Mouse (Mus musculus) lung, postnatal 0 days (tissue): Measurements from ENCODE around the gene Col23a1. TPM values are rescaled to one million over a fixed set of nuclear protein-coding genes. Genes with fewer than 3 reads are reported as not detected.

Experiments
- ATAC-seq: fragments of 200-750 bp; cut with Nextera tagmentation; 2 replicates; pipeline ENCODE4 v1.8.0; 2017; ENCODE audit warnings: moderate library complexity
- DNase-seq: peaks from one replicate; pipeline ENCODE4 v3.0.0-alpha.2; 2016; ENCODE audit warnings: low spot score
- H3K27ac ChIP-seq: fragments of 300-500 bp; sonication (generic); 2 replicates; pipeline ENCODE4 v1.5.1; 2014; ENCODE audit warnings: antibody characterized with exemption, mild to moderate bottlenecking, low read length, mixed read lengths
- H3K27me3 ChIP-seq: fragments of 300-500 bp; sonication (generic); replicated peaks from 2 replicates; pipeline ENCODE4 v1.6.1; 2014; ENCODE audit warnings: low read length, mixed read lengths; ENCODE audit not compliant: insufficient read depth
- H3K36me3 ChIP-seq: fragments of 300-500 bp; sonication (generic); 2 replicates; pipeline ENCODE4 v1.6.1; 2014; ENCODE audit warnings: low read length, mixed read lengths; ENCODE audit not compliant: insufficient read depth
- H3K4me1 ChIP-seq: fragments of 300-500 bp; sonication (generic); 2 replicates; pipeline ENCODE4 v1.6.1; 2014; ENCODE audit warnings: antibody characterized with exemption, low read depth, low read length, mixed read lengths; ENCODE audit not compliant: insufficient read depth
- H3K4me2 ChIP-seq: fragments of 300-500 bp; sonication (generic); replicated peaks from 2 replicates; pipeline ENCODE4 v1.6.1; 2014; ENCODE audit warnings: low read depth, mild to moderate bottlenecking, low read length, moderate library complexity, mixed read lengths
- H3K4me3 ChIP-seq: fragments of 300-500 bp; sonication (generic); 2 replicates; pipeline ENCODE4 v1.5.1; 2014; ENCODE audit warnings: low read depth, low read length
- H3K9ac ChIP-seq: fragments of 300-500 bp; sonication (generic); replicated peaks from 2 replicates; pipeline ENCODE4 v1.6.1; 2014; ENCODE audit warnings: low read depth, mild to moderate bottlenecking
- H3K9me3 ChIP-seq: fragments of 300-500 bp; sonication (generic); 2 replicates; pipeline ENCODE4 v1.6.1; 2016; ENCODE audit warnings: low read length, mixed read lengths
- CTCF ChIP-seq: IDR thresholded peaks from 2 replicates; pipeline ENCODE4 v1.5.1; 2016; ENCODE audit warnings: antibody characterized with exemption, mild to moderate bottlenecking
- EP300 ChIP-seq: IDR thresholded peaks from 2 replicates; pipeline ENCODE4 v1.6.1; 2016; ENCODE audit warnings: antibody characterized with exemption, mild to moderate bottlenecking, control low read depth
- WGBS: fragments of 180-500 bp; shearing (Covaris S2); extraction: QIAGEN DNeasy Blood & Tissue Kit; methylation state at CpG from one replicate; pipeline ENCODE4 v1.1.7; 2014; 5-methylcytosine and 5-hydroxymethylcytosine counted together
- polyA plus RNA-seq: library from polyadenylated mRNA; unstranded; fragments of >200 nt; fragmentation: Nextera tagmentation; extraction: Ambion mirVana; gene quantifications from 2 replicates; pipeline ENCODE4 v1.2.1, GENCODE M21; 2015

Col23a1 gene
- polyA plus RNA-seq, 1 experiment from 2014 or later, result 17.2 TPM

DNA sequence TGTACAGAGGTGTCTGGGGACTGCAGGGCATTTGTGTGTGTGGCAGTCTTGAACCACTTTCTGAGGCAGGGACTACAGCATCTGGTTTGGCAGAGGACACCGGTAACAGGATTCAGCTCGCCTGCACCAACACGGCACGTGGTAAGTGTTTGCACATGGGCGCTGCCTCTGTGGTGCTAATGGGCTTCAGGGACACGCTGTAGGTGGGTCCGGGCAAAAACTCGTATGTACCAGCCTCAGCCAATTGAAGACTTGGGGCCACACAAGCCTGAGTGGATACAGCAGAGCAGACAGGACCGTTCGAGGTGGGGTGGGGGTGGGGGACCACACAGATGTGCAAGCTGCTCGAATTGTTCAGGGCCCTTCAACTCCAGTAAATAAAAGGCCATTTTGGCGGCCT is 121.1 kb downstream of the Col23a1 start:
- H3K4me2 ChIP-seq, result no peak overlapping the region
- no peak for DNase-seq
- H3K9me3 ChIP-seq, result no peaks in the 10 kb centered on the region
- no peak overlapping the region for H3K27ac ChIP-seq
- WGBS, result 51% methylated on average over 12 of the region's 12 CpGs
- no peak for ATAC-seq
- H3K4me1 ChIP-seq, result no peaks in the 10 kb centered on the region
- no peaks in the 10 kb centered on the region for H3K36me3 ChIP-seq
- H3K27me3 ChIP-seq, result no peaks in the 10 kb centered on the region
- no peak overlapping the region for H3K9ac ChIP-seq
- TF ChIP-seq EP300 (no peak), CTCF (no peak)
- H3K4me3 ChIP-seq, result no peak overlapping the region

DNA sequence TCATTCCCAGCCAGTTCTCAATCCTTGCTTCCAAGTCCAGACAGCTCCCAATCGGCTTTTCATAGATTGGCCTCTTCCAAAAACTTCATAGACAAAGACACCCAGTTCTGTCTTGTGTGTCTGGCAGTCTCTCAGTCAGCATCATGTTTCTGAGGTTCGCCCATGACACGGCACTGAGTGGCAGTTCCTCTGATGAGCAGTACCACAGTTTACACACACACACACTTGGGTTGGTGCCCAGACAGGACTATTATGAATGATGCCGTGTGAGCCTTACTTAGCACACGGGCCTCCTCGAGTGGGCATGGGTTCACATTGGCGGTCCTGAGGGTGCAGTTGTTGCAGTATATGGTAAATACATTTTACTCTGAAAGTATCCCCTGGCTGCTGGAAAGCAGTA is 124.8 kb downstream of the Col23a1 start:
- 50% methylated on average over 7 of the region's 7 CpGs for WGBS

DNA sequence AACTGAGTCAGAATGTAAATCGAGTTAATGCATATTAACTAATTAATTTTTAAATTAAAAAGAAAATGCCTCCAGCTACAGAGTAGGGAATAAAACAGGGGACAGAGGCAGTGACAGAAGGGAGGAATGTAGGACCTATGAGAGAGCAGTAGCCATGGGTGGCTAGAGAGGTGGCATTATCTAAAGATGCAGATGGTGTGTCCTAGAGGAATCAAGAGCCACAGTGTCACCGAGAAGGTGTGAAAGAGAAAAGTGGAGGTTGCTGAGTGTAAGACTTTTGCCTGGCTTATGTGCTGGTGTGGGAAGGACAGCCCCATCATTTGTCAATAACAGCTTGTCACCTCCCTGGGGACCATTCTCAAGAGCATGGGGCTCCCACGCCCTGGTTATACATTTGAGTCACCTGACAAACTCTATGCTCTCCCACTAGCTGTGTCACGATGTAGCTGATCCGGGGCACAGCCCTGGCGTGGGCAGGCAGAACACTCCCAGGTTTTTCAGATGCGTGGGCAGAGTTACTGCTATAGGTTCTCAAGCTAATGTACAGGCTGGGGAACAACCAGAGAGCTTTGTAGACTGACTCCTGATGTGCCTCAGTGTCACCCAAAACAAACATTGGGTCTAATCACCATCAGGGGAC is 125.4 kb downstream of the Col23a1 start:
- WGBS, result 56% methylated on average over 7 of the region's 7 CpGs

More for the DNA sequence above, 124.8 kb downstream of the Col23a1 start:
- Histone ChIP-seq H3K36me3 (no peaks in the 10 kb centered on the region), H3K27me3 (no peaks in the 10 kb centered on the region), H3K9me3 (no peaks in the 10 kb centered on the region), H3K4me1 (no peaks in the 10 kb centered on the region), H3K4me2 (no peak overlapping the region), H3K27ac (no peak overlapping the region), H3K9ac (no peak overlapping the region), H3K4me3 (no peak overlapping the region)
- no peak for ATAC-seq
- no peak for DNase-seq
- no peak for TF ChIP-seq EP300
- no peak for TF ChIP-seq CTCF

DNA sequence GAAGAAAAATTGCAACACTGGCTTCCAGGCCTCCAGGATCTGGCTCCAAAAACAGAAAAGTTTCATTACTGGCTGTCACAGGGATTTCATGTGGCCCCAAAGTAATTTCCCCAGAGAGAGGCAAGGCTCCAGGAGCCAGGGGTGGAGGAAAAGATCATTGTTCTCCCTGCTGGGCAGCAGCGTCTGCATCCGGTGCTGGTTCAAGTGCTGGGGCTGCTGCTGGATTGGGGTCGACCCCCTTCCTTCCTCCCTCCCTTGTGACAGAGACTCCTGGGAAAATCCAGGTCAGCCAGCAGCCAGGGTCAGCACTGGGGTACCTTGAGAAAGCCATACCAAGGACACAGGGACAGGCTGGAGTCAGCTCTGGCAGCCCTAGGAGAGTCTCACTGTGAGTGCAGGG is 129.1 kb downstream of the Col23a1 start:
- 12% methylated on average over 3 of the region's 3 CpGs for WGBS
- Histone ChIP-seq H3K4me2 (no peak overlapping the region), H3K36me3 (no peaks in the 10 kb centered on the region), H3K27me3 (no peaks in the 10 kb centered on the region), H3K27ac (no peak overlapping the region), H3K9me3 (no peaks in the 10 kb centered on the region), H3K4me3 (no peak overlapping the region), H3K9ac (no peak overlapping the region), H3K4me1 (no peaks in the 10 kb centered on the region)
- TF ChIP-seq CTCF (no peak), EP300 (no peak)
- ATAC-seq (no peak), DNase-seq (peak; percentile 16)

More for the DNA sequence above, 125.4 kb downstream of the Col23a1 start:
- DNase-seq, result no peak
- Histone ChIP-seq H3K9ac (no peak overlapping the region), H3K27ac (no peak overlapping the region), H3K9me3 (no peaks in the 10 kb centered on the region), H3K4me3 (no peak overlapping the region), H3K4me2 (no peak overlapping the region), H3K27me3 (no peaks in the 10 kb centered on the region), H3K4me1 (no peaks in the 10 kb centered on the region), H3K36me3 (no peaks in the 10 kb centered on the region)
- ATAC-seq, result no peak
- TF ChIP-seq CTCF, result no peak
- no peak for TF ChIP-seq EP300

DNA sequence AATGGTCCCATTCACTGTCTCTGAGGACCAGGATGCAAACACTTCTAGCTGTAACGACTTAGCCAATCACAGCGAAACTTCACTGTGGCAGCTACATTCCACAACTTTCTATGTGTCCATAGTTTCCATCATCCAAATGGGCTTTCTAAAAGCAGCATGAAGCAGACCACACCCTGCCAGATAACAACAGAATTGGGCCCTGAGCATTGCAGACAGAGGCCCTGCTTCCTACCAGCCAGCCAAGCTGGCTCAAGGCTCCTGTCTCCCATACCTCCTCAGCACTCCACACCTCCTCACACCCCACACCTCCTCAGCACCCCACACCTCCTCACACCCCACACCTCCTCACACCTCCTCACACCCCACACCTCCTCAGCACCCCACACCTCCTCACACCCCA is 132.2 kb downstream of the Col23a1 start:
- no peak overlapping the region for H3K4me3 ChIP-seq
- 69% methylated on average over 2 of the region's 2 CpGs for WGBS
- H3K27ac ChIP-seq, result no peak overlapping the region
- H3K9me3 ChIP-seq, result no peaks in the 10 kb centered on the region
- no peaks in the 10 kb centered on the region for H3K27me3 ChIP-seq
- ATAC-seq (no peak), DNase-seq (no peak)
- H3K4me1 ChIP-seq, result no peaks in the 10 kb centered on the region
- H3K9ac ChIP-seq, result no peak overlapping the region
- H3K36me3 ChIP-seq, result no peaks in the 10 kb centered on the region
- H3K4me2 ChIP-seq, result no peak overlapping the region
- TF ChIP-seq EP300 (no peak), CTCF (no peak)

DNA sequence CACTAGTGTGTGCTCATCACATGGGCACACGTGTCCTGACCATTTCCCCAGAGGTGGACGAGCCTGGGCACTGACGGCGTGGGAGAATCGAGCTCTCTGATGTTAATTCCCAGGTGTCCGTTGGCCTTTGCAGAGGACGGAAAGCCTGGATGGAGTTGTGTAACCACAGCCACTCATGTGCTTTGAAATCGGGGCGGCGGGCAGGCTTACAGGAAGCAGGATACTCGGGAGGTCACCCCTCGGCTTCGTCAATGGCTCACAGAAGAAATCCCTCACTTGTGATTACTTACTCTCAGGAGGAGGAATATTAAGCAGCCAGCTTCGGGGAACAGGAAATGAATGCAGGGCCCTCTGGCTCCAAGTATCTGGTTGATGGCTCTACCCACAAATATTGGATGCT is 133.0 kb downstream of the Col23a1 start:
- TF ChIP-seq EP300, result no peak
- no peak for TF ChIP-seq CTCF
- no peak overlapping the region for H3K4me3 ChIP-seq
- H3K27ac ChIP-seq, result no peak overlapping the region
- no peaks in the 10 kb centered on the region for H3K27me3 ChIP-seq
- no peak for DNase-seq
- H3K9ac ChIP-seq, result no peak overlapping the region
- ATAC-seq, result no peak
- no peaks in the 10 kb centered on the region for H3K36me3 ChIP-seq
- H3K4me1 ChIP-seq, result no peaks in the 10 kb centered on the region
- 63% methylated on average over 14 of the region's 14 CpGs for WGBS
- no peak overlapping the region for H3K4me2 ChIP-seq
- H3K9me3 ChIP-seq, result no peaks in the 10 kb centered on the region

DNA sequence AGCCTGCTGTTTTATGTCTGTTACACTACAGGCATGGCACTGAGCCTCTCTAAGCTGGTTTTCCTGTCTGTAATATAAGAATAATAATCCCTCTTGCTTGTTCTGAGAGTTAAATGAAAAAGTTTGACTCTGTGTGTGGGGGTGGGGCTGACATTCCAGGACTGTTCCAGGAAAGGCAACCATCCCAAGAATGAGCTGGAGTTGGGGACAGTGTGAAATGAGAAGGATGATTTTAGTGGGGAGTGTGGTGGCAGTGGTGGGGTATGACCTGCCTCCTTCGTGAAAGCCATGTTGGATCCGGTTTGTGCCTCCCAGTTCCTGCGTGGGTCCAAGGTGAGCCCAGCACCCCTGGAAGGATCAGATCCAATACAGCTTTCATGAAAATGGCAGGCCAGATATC is 136.4 kb downstream of the Col23a1 start:
- H3K27me3 ChIP-seq, result no peaks in the 10 kb centered on the region
- H3K4me2 ChIP-seq, result no peak overlapping the region
- no peak overlapping the region for H3K27ac ChIP-seq
- WGBS, result 84% methylated on average over 3 of the region's 3 CpGs
- H3K4me1 ChIP-seq, result no peaks in the 10 kb centered on the region
- H3K36me3 ChIP-seq, result no peaks in the 10 kb centered on the region
- no peak overlapping the region for H3K9ac ChIP-seq
- no peaks in the 10 kb centered on the region for H3K9me3 ChIP-seq
- TF ChIP-seq CTCF (no peak), EP300 (no peak)
- H3K4me3 ChIP-seq, result no peak overlapping the region
- ATAC-seq, result no peak
- DNase-seq, result no peak
